Mouse (Mus musculus) MEL (cell line): ENCODE measurements around the gene Fam124a.

Experiments
- CHD2 ChIP-seq: IDR thresholded peaks from 2 replicates; pipeline ENCODE4 v1.6.1; 2011; ENCODE audit warnings: low read length, improper control_type of control experiment
- CTCF ChIP-seq, 3 experiments: IDR thresholded peaks in 2 of 3; conservative IDR thresholded peaks in 1 of 3; 2 replicates each; pipeline ENCODE4 v1.5.1; 2011 to 2012; ENCODE audit warnings: low read length in 3 of 3, low read depth in 2 of 3, mild to moderate bottlenecking in 2 of 3, improper control_type of control experiment in 1 of 3, inconsistent platforms in 1 of 3, mixed read lengths in 1 of 3, moderate library complexity in 1 of 3; ENCODE audit not compliant: control insufficient read depth in 1 of 3, insufficient read depth in 1 of 3, poor library complexity in 1 of 3, severe bottlenecking in 1 of 3
- EP300 ChIP-seq, 2 experiments: IDR thresholded peaks; 2 replicates each; pipeline ENCODE4 v1.6.1; 2011; ENCODE audit warnings: improper control_type of control experiment in 2 of 2, low read length in 2 of 2, low read depth in 1 of 2, mild to moderate bottlenecking in 1 of 2
- HCFC1 ChIP-seq: IDR thresholded peaks from 2 replicates; pipeline ENCODE4 v1.6.1; 2012; ENCODE audit warnings: low read depth, mild to moderate bottlenecking, inconsistent platforms, low read length, improper control_type of control experiment, moderate library complexity
- MAFK ChIP-seq: IDR thresholded peaks from 2 replicates; pipeline ENCODE4 v1.6.1; 2011; ENCODE audit warnings: low read depth, mild to moderate bottlenecking, low read length, improper control_type of control experiment, borderline replicate concordance
- MAX ChIP-seq: IDR thresholded peaks from 2 replicates; pipeline ENCODE4 v1.6.1; 2011; ENCODE audit warnings: low read length, improper control_type of control experiment
- MYB ChIP-seq: IDR thresholded peaks from 2 replicates; pipeline ENCODE4 v1.6.1; 2011; ENCODE audit warnings: mild to moderate bottlenecking, low read depth, low read length, improper control_type of control experiment
- POLR2A ChIP-seq, 2 experiments: IDR thresholded peaks; 2 replicates each; pipeline ENCODE4 v1.6.1; 2011 to 2012; ENCODE audit warnings: low read length in 2 of 2, mild to moderate bottlenecking in 2 of 2, control low read depth in 1 of 2, improper control_type of control experiment in 1 of 2, low read depth in 1 of 2, moderate library complexity in 1 of 2; ENCODE audit not compliant: control insufficient read depth in 1 of 2, insufficient read depth in 1 of 2, poor library complexity in 1 of 2
- RAD21 ChIP-seq: IDR thresholded peaks from 2 replicates; pipeline ENCODE4 v1.6.1; 2011; ENCODE audit warnings: mild to moderate bottlenecking, low read depth, low read length, improper control_type of control experiment
- RCOR1 ChIP-seq: IDR thresholded peaks from 2 replicates; pipeline ENCODE4 v1.6.1; 2012; ENCODE audit warnings: low read depth, mild to moderate bottlenecking, inconsistent platforms, low read length, improper control_type of control experiment
- TAL1 ChIP-seq: IDR thresholded peaks from 2 replicates; pipeline ENCODE4 v1.6.1; 2012; ENCODE audit warnings: mild to moderate bottlenecking, inconsistent platforms, low read length, moderate library complexity, mixed read lengths
- USF1 ChIP-seq: IDR thresholded peaks from 2 replicates; pipeline ENCODE4 v1.6.1; 2014; ENCODE audit warnings: low read depth, mild to moderate bottlenecking, inconsistent platforms, low read length, improper control_type of control experiment, moderate library complexity
- USF2 ChIP-seq, 2 experiments: IDR thresholded peaks; 2 replicates each; pipeline ENCODE4 v1.6.1; 2011 to 2012; ENCODE audit warnings: improper control_type of control experiment in 2 of 2, low read length in 2 of 2, borderline replicate concordance in 1 of 2, inconsistent platforms in 1 of 2, low read depth in 1 of 2, mild to moderate bottlenecking in 1 of 2; ENCODE audit not compliant: insufficient read depth in 1 of 2

GRCm38 (mm10) chr14:62563679-62564078 is 8.1 kb downstream of the Fam124a start:
- TF ChIP-seq MAFK, result no peak
- no peak for TF ChIP-seq CTCF (IDR thresholded peaks at IDR 0.05 in 2 of 3, conservative IDR thresholded peaks at IDR 0.05 in 1 of 3; ENCODE audit: control insufficient read depth in 1 of 3, insufficient read depth in 1 of 3, low read depth in 2 of 3, low read length in 3 of 3, poor library complexity in 1 of 3, severe bottlenecking in 1 of 3)
- TF ChIP-seq TAL1, result no peak
- TF ChIP-seq CHD2, result no peak
- no peak for TF ChIP-seq USF2 (IDR thresholded peaks at IDR 0.05; ENCODE audit: borderline replicate concordance in 1 of 2, insufficient read depth in 1 of 2, low read depth in 1 of 2, low read length in 2 of 2)
- TF ChIP-seq HCFC1, result no peak
- TF ChIP-seq USF1, result no peak
- TF ChIP-seq MAX, result no peak
- TF ChIP-seq POLR2A (IDR thresholded peaks at IDR 0.05; ENCODE audit: control insufficient read depth in 1 of 2, insufficient read depth in 1 of 2, low read depth in 1 of 2, low read length in 2 of 2, poor library complexity in 1 of 2), result no peak
- TF ChIP-seq EP300 (IDR thresholded peaks at IDR 0.05; ENCODE audit: low read depth in 1 of 2, low read length in 2 of 2), result no peak
- TF ChIP-seq RCOR1, result no peak
- no peak for TF ChIP-seq MYB
- no peak for TF ChIP-seq RAD21
